Mouse (Mus musculus) lung, postnatal 0 days (tissue): ENCODE data around the gene Clcnka.

Experiments
- CTCF ChIP-seq: IDR thresholded peaks from 2 replicates; pipeline ENCODE4 v1.5.1; 2016; ENCODE audit warnings: antibody characterized with exemption, mild to moderate bottlenecking
- EP300 ChIP-seq: IDR thresholded peaks from 2 replicates; pipeline ENCODE4 v1.6.1; 2016; ENCODE audit warnings: antibody characterized with exemption, mild to moderate bottlenecking, control low read depth

DNA sequence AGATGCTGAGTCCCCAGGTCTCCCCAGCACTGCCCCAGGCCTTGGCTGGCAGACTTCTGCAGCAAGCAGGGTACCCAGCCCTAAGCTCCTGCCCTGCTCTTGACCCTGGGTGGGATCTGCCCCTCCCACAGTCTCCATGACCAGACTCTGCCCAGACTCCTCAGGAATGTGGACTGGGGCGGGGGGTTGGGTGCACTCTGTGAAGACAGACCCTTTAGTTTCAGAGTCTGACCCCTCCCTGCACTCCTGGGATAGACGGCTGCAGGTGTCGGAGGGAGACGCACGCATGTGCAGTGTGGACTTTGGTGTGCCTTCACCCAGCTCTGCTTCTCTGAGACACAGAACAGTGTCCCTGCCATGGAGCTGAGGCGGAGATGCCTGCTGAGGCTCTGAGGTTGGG is 60.5 kb downstream of the Clcnka start:
- TF ChIP-seq CTCF (no peak), EP300 (no peak)
